Comparison of ENCODE assay signal across 9 mouse cellular contexts in genomic region chr14:122478574-122479011, GRCm38 (mm10). TPM values are rescaled to one million over a fixed set of nuclear protein-coding genes. Genes with fewer than 3 reads are reported as not detected.
DNase-seq lines count a peak whose midpoint lies in the region; ATAC-seq and TF ChIP-seq lines count a peak whose summit lies in the region.
"Had no signal": no experiment of that assay in that cellular context is flagged by ENCODE, and none has a peak within 500 bp of the region (broad histone marks: within the 10 kb centered on the region; RNA-seq: fewer than 3 reads in every experiment).

No protein-coding gene starts in this region.

- peaks cover 17% of the 10 kb centered on the region for H3K27me3 ChIP-seq in hindbrain, embryonic 16.5 days (replicated peaks; ENCODE audit: control insufficient read depth, insufficient read depth, low read length)
- peaks cover 22% of the 10 kb centered on the region for H3K27me3 ChIP-seq in neural tube, embryonic 14.5 days (ENCODE audit: control insufficient read depth, insufficient read depth, low read length)

- WGBS in hindbrain, embryonic 16.5 days: under 1% methylated on average over 22 of the region's 22 CpGs
- 1% methylated on average over 22 of the region's 22 CpGs for WGBS in neural tube, embryonic 14.5 days

- H3K4me1 ChIP-seq in hindbrain, embryonic 16.5 days (ENCODE audit: control insufficient read depth, insufficient read depth, low read depth, low read length): peaks cover 5% of the 10 kb centered on the region; the same call in 1 of the 2 replicates
- H3K4me1 ChIP-seq in neural tube, embryonic 14.5 days (ENCODE audit: control insufficient read depth, insufficient read depth, low read length): peaks cover 8% of the 10 kb centered on the region

- H3K9me3 ChIP-seq in hindbrain, embryonic 16.5 days (ENCODE audit: control insufficient read depth, low read length): no peaks in the 10 kb centered on the region
- H3K9me3 ChIP-seq in neural tube, embryonic 14.5 days (ENCODE audit: control insufficient read depth, low read length): no peaks in the 10 kb centered on the region

- H3K4me3 ChIP-seq in layer of hippocampus, adult 2 months: peak overlapping the region; percentile 57
- H3K4me3 ChIP-seq in hindbrain, embryonic 16.5 days (ENCODE audit: low read length): peak overlapping the region; percentile 57
- H3K4me3 ChIP-seq in neural tube, embryonic 14.5 days (ENCODE audit: low read depth, low read length): peak overlapping the region; percentile 46

- H3K27ac ChIP-seq in layer of hippocampus, adult 2 months: peak overlapping the region; percentile 77
- peak overlapping the region; percentile 82 for H3K27ac ChIP-seq in hindbrain, embryonic 16.5 days (ENCODE audit: low read depth, low read length)
- H3K27ac ChIP-seq in neural tube, embryonic 14.5 days (ENCODE audit: low read depth, low read length): peak overlapping the region; percentile 63

- no peak for DNase-seq in layer of hippocampus, adult 2 months (ENCODE audit: low spot score in 2 of 2)
- DNase-seq in layer of hippocampus, postnatal 25 days (ENCODE audit: extremely low spot score in 1 of 2, low spot score in 1 of 2): no peak
- peak; percentile 69 for DNase-seq in embryo, embryonic 11 days
- no peak for DNase-seq in spleen, postnatal 4 days (ENCODE audit: low spot score in 2 of 2)
- DNase-seq in lung, postnatal 4 days: no peak
- DNase-seq in frontal cortex, postnatal 36 days (ENCODE audit: low spot score in 2 of 2): no peak

- no peak for TF ChIP-seq CTCF in layer of hippocampus, adult 2 months (conservative IDR thresholded peaks at IDR 0.05)

- H3K4me2 ChIP-seq in hindbrain, embryonic 16.5 days (ENCODE audit: low read length): peak overlapping the region; percentile 41
- peak overlapping the region; percentile 38 for H3K4me2 ChIP-seq in neural tube, embryonic 14.5 days (ENCODE audit: low read depth, low read length)

- no peaks in the 10 kb centered on the region for H3K36me3 ChIP-seq in hindbrain, embryonic 16.5 days (ENCODE audit: control insufficient read depth, insufficient read depth, low read length)
- no peaks in the 10 kb centered on the region for H3K36me3 ChIP-seq in neural tube, embryonic 14.5 days (ENCODE audit: control insufficient read depth, insufficient read depth, low read length)

- ATAC-seq in hindbrain, embryonic 16.5 days: no peak
- ATAC-seq in neural tube, embryonic 14.5 days (ENCODE audit: low read depth): no peak

- peak overlapping the region; percentile 78 for H3K9ac ChIP-seq in hindbrain, embryonic 16.5 days (ENCODE audit: low read depth, low read length)
- peak overlapping the region; percentile 70 for H3K9ac ChIP-seq in neural tube, embryonic 14.5 days (replicated peaks; ENCODE audit: low read depth, low read length)

RNA-seq across cellular contexts. Expression of gene Zic2, which starts 3.4 kb away (rescaled TPM):
- 10 to 100 TPM; 17.7 to 21.9 TPM for total RNA-seq in layer of hippocampus, adult 2 months (2021)
- total RNA-seq in layer of hippocampus, postnatal 25 days (2021): 10 to 100 TPM; 14.6 to 18.1 TPM
- 7.3 and 7.8 TPM in 2 replicates for polyA plus RNA-seq in hindbrain, embryonic 16.5 days (2015; fragmentation: Nextera tagmentation; extraction: Ambion mirVana)
- 6.5 and 9.4 TPM in 2 replicates for polyA plus RNA-seq in neural tube, embryonic 14.5 days (2014; fragmentation: Nextera tagmentation; extraction: Ambion mirVana)
- polyA plus RNA-seq: large intestine, adult 2 months had no signal

RNA-seq across cellular contexts. Expression of gene Gm10837, which starts 11.8 kb away (rescaled TPM):
- not detected for total RNA-seq in layer of hippocampus, adult 2 months (2021)
- total RNA-seq in layer of hippocampus, postnatal 25 days (2021): under 1 TPM in 1 of 2 experiments, not detected in 1; 0.23 TPM
- 0.80 and 0.84 TPM in 2 replicates for polyA plus RNA-seq in hindbrain, embryonic 16.5 days (2015; fragmentation: Nextera tagmentation; extraction: Ambion mirVana)
- polyA plus RNA-seq in neural tube, embryonic 14.5 days (2014; fragmentation: Nextera tagmentation; extraction: Ambion mirVana): 0.35 and 0.45 TPM in 2 replicates
- polyA plus RNA-seq: large intestine, adult 2 months had no signal

RNA-seq across cellular contexts. Expression of gene Zic5, which starts 13.1 kb away (rescaled TPM):
- 1 to 10 TPM; 3.9 to 4.4 TPM for total RNA-seq in layer of hippocampus, adult 2 months (2021)
- 1 to 10 TPM; 3.3 to 6.2 TPM for total RNA-seq in layer of hippocampus, postnatal 25 days (2021)
- 14.9 and 15.2 TPM in 2 replicates for polyA plus RNA-seq in hindbrain, embryonic 16.5 days (2015; fragmentation: Nextera tagmentation; extraction: Ambion mirVana)
- polyA plus RNA-seq in neural tube, embryonic 14.5 days (2014; fragmentation: Nextera tagmentation; extraction: Ambion mirVana): 7.8 and 7.9 TPM in 2 replicates
- polyA plus RNA-seq: large intestine, adult 2 months had no signal

RNA-seq across cellular contexts. Expression of gene Gm5089, which starts 27.7 kb away (rescaled TPM):
- total RNA-seq in layer of hippocampus, adult 2 months (2021): under 1 TPM; 0.17 to 0.36 TPM
- under 1 TPM; 0.12 to 0.42 TPM for total RNA-seq in layer of hippocampus, postnatal 25 days (2021)
- polyA plus RNA-seq in hindbrain, embryonic 16.5 days (2015; fragmentation: Nextera tagmentation; extraction: Ambion mirVana): 1.8 and 2.1 TPM in 2 replicates
- 0.27 and 0.81 TPM in 2 replicates for polyA plus RNA-seq in neural tube, embryonic 14.5 days (2014; fragmentation: Nextera tagmentation; extraction: Ambion mirVana)
- polyA plus RNA-seq: large intestine, adult 2 months had no signal

RNA-seq across cellular contexts. Expression of gene Pcca, which starts 55.5 kb away (rescaled TPM):
- total RNA-seq in layer of hippocampus, adult 2 months (2021): 10 to 100 TPM; 41.2 to 44.3 TPM
- 10 to 100 TPM; 35.1 to 40.6 TPM for total RNA-seq in layer of hippocampus, postnatal 25 days (2021)
- 31.1 and 33.3 TPM in 2 replicates for polyA plus RNA-seq in hindbrain, embryonic 16.5 days (2015; fragmentation: Nextera tagmentation; extraction: Ambion mirVana)
- 27.7 and 29.4 TPM in 2 replicates for polyA plus RNA-seq in neural tube, embryonic 14.5 days (2014; fragmentation: Nextera tagmentation; extraction: Ambion mirVana)
